8 mouse cellular contexts compared by ENCODE assay signal in genomic region chr4:142077572-142078271, GRCm38 (mm10). TPM values are rescaled to one million over a fixed set of nuclear protein-coding genes. Genes with fewer than 3 reads are reported as not detected.
DNase-seq lines count a peak whose midpoint lies in the region; ATAC-seq and TF ChIP-seq lines count a peak whose summit lies in the region.

No protein-coding gene starts in this region.

- peak overlapping the region; percentile 32; the same call in 1 of the 2 replicates for H3K27ac ChIP-seq in embryonic facial prominence, embryonic 12.5 days
- no peak overlapping the region for H3K27ac ChIP-seq in embryonic facial prominence, embryonic 10.5 days (replicated peaks)
- 0 out of 2 replicates have a peak overlapping the region, but pooled peaks have one; percentile 29 for H3K27ac ChIP-seq in heart, embryonic 11.5 days (ENCODE audit: low read depth, low read length)
- H3K27ac ChIP-seq in small intestine, adult 2 months (ENCODE audit: insufficient read depth, low read depth, low read length) = peak overlapping the region; percentile 81

- TF ChIP-seq CTCF in small intestine, adult 2 months (IDR thresholded peaks at IDR 0.05; ENCODE audit: extremely low read depth, insufficient read length, insufficient replicate concordance, low read depth, low read length) = no peak

- H3K27me3 ChIP-seq in embryonic facial prominence, embryonic 12.5 days = 0 out of 2 replicates have a peak, but pooled peaks cover 4% of the 10 kb centered on the region
- peaks cover 33% of the 10 kb centered on the region for H3K27me3 ChIP-seq in embryonic facial prominence, embryonic 10.5 days (replicated peaks; ENCODE audit: low read depth, poor library complexity, severe bottlenecking)
- 0 out of 2 replicates have a peak, but pooled peaks cover 3% of the 10 kb centered on the region for H3K27me3 ChIP-seq in heart, embryonic 11.5 days (ENCODE audit: control insufficient read depth, insufficient read depth, low read length)
- H3K27me3 ChIP-seq in small intestine, adult 2 months (ENCODE audit: control insufficient read depth, insufficient read depth, low read length) = no peaks in the 10 kb centered on the region

- WGBS in embryonic facial prominence, embryonic 12.5 days = 31% methylated on average over 18 of the region's 18 CpGs
- WGBS in embryonic facial prominence, embryonic 10.5 days = 43% methylated on average over 18 of the region's 18 CpGs
- 27% methylated on average over 18 of the region's 18 CpGs for WGBS in heart, embryonic 11.5 days (ENCODE audit: insufficient replicate concordance)
- WGBS in small intestine, adult 2 months = 56% methylated on average over 18 of the region's 18 CpGs

- ATAC-seq in embryonic facial prominence, embryonic 12.5 days (ENCODE audit: insufficient number of reproducible peaks, insufficient read depth, low FRiP score, low TSS enrichment) = no peak
- ATAC-seq in heart, embryonic 11.5 days (replicated peaks; ENCODE audit: insufficient number of reproducible peaks, low FRiP score, low TSS enrichment) = no peak

- H3K4me1 ChIP-seq in embryonic facial prominence, embryonic 12.5 days = peaks cover 59% of the 10 kb centered on the region
- H3K4me1 ChIP-seq in embryonic facial prominence, embryonic 10.5 days = peaks cover 77% of the 10 kb centered on the region
- peaks cover 54% of the 10 kb centered on the region for H3K4me1 ChIP-seq in heart, embryonic 11.5 days (ENCODE audit: control insufficient read depth, insufficient read depth, low read length)
- peaks cover 39% of the 10 kb centered on the region for H3K4me1 ChIP-seq in small intestine, adult 2 months (ENCODE audit: control insufficient read depth, insufficient read depth, insufficient read length, low read length)

- no peak for DNase-seq in embryonic facial prominence, embryonic 10.5 days (ENCODE audit: low spot score)
- peak; percentile 22 to 47 for DNase-seq in right cerebral cortex, postnatal 36 days (ENCODE audit: low spot score in 2 of 2)
- no peak for DNase-seq in right cerebral cortex, postnatal 25 days
- DNase-seq in kidney, postnatal 36 days = peak; percentile 75 to 84
- no peak for DNase-seq in layer of hippocampus, postnatal 25 days (ENCODE audit: extremely low spot score in 1 of 2, low spot score in 1 of 2)

- H3K4me3 ChIP-seq in embryonic facial prominence, embryonic 12.5 days = no peak overlapping the region
- H3K4me3 ChIP-seq in embryonic facial prominence, embryonic 10.5 days = no peak overlapping the region
- H3K4me3 ChIP-seq in heart, embryonic 11.5 days (ENCODE audit: low read depth, low read length) = no peak overlapping the region
- no peak overlapping the region; the same call in 1 of the 2 replicates for H3K4me3 ChIP-seq in small intestine, adult 2 months (ENCODE audit: low read depth, low read length)

- no peak for TF ChIP-seq POLR2A in small intestine, adult 2 months (IDR thresholded peaks at IDR 0.05; ENCODE audit: low read depth, low read length)

- H3K9ac ChIP-seq in embryonic facial prominence, embryonic 12.5 days = no peak overlapping the region
- H3K9ac ChIP-seq in heart, embryonic 11.5 days (ENCODE audit: low read depth, low read length) = no peak overlapping the region

- H3K36me3 ChIP-seq in embryonic facial prominence, embryonic 12.5 days = no peaks in the 10 kb centered on the region
- no peaks in the 10 kb centered on the region for H3K36me3 ChIP-seq in embryonic facial prominence, embryonic 10.5 days (replicated peaks)
- H3K36me3 ChIP-seq in heart, embryonic 11.5 days (ENCODE audit: control insufficient read depth, insufficient read depth, low read length) = no peaks in the 10 kb centered on the region
- H3K36me3 ChIP-seq in small intestine, adult 2 months (ENCODE audit: control insufficient read depth, insufficient read depth, low read length) = no peaks in the 10 kb centered on the region

- H3K9me3 ChIP-seq in embryonic facial prominence, embryonic 12.5 days = no peaks in the 10 kb centered on the region
- no peaks in the 10 kb centered on the region for H3K9me3 ChIP-seq in embryonic facial prominence, embryonic 10.5 days
- no peaks in the 10 kb centered on the region for H3K9me3 ChIP-seq in heart, embryonic 11.5 days (replicated peaks; ENCODE audit: control insufficient read depth, low read length)

- peak overlapping the region; percentile 8; the same call in 1 of the 2 replicates for H3K4me2 ChIP-seq in embryonic facial prominence, embryonic 12.5 days (replicated peaks)
- H3K4me2 ChIP-seq in heart, embryonic 11.5 days = peak overlapping the region; percentile 35

RNA-seq across cellular contexts. Expression of gene Tmem51, which starts 6.4 kb away (rescaled TPM):
- 10.8 and 12.2 TPM in 2 replicates for polyA plus RNA-seq in embryonic facial prominence, embryonic 12.5 days (2016; fragmentation: Nextera tagmentation; extraction: Ambion mirVana)
- polyA plus RNA-seq in embryonic facial prominence, embryonic 10.5 days (2016; fragmentation: Nextera tagmentation; extraction: Ambion mirVana) = 9.5 and 9.7 TPM in 2 replicates
- polyA plus RNA-seq in heart, embryonic 11.5 days (2014; fragmentation: Nextera tagmentation; extraction: Ambion mirVana) = 21.9 and 23.4 TPM in 2 replicates
- 21.0 and 30.5 TPM in 2 replicates for polyA plus RNA-seq in small intestine, adult 2 months (2012; rRNA removed)
- 1 to 10 TPM; 6.4 to 6.9 TPM for total RNA-seq in layer of hippocampus, postnatal 25 days (2021)

Comparison
In these comparisons a context has a peak if more than half of its experiments do, and no peak if none do; other contexts are left out.
1. DNase-seq: peak in right cerebral cortex, postnatal 36 days (2 of 2) and kidney, postnatal 36 days (2 of 2); none in embryonic facial prominence, embryonic 10.5 days (single experiment), right cerebral cortex, postnatal 25 days (single experiment) and layer of hippocampus, postnatal 25 days (0 of 2).